ENCODE assay signal across 8 mouse cellular contexts in genomic region chr3:87504330-87504729, GRCm38 (mm10). TPM values are rescaled to one million over a fixed set of nuclear protein-coding genes. Genes with fewer than 3 reads are reported as not detected.
DNase-seq lines count a peak whose midpoint lies in the region; ATAC-seq and TF ChIP-seq lines count a peak whose summit lies in the region.

No protein-coding gene starts in this region.

- TF ChIP-seq POLR2A in thymus, adult 2 months (IDR thresholded peaks at IDR 0.05; ENCODE audit: control insufficient read depth, extremely low read depth, insufficient read depth, low read length, poor library complexity): no peak

- no peak overlapping the region for H3K4me2 ChIP-seq in embryonic facial prominence, embryonic 11.5 days (ENCODE audit: low read depth, low read length)
- H3K4me2 ChIP-seq in limb, embryonic 11.5 days (ENCODE audit: low read depth, severe bottlenecking): no peak overlapping the region
- H3K4me2 ChIP-seq in neural tube, embryonic 11.5 days (ENCODE audit: low read depth): no peak overlapping the region

- WGBS in thymus, adult 2 months: 52% methylated on average over 7 of the region's 7 CpGs
- 32% methylated on average over 7 of the region's 7 CpGs for WGBS in embryonic facial prominence, embryonic 11.5 days
- WGBS in limb, embryonic 11.5 days: 39% methylated on average over 7 of the region's 7 CpGs
- WGBS in neural tube, embryonic 11.5 days: 42% methylated on average over 7 of the region's 7 CpGs

- TF ChIP-seq CTCF in thymus, adult 2 months (IDR thresholded peaks at IDR 0.05; ENCODE audit: borderline replicate concordance, control insufficient read depth, extremely low read depth, insufficient read depth, low read length, poor library complexity): peak; percentile 48; the same call in 1 of the 2 replicates

- peak; percentile 75 for DNase-seq in heart, adult 11 months
- no peak for DNase-seq in heart, postnatal 25 days (ENCODE audit: low spot score)
- DNase-seq in thymus, adult 2 months: peak; percentile 26
- DNase-seq in thymus, postnatal 4 days: no peak
- peak; percentile 69 for DNase-seq in embryonic facial prominence, embryonic 11.5 days (ENCODE audit: low spot score)
- peak; percentile 45 for DNase-seq in limb, embryonic 11.5 days (ENCODE audit: low spot score)
- peak; percentile 48 for DNase-seq in neural tube, embryonic 11.5 days (ENCODE audit: low spot score)
- no peak for DNase-seq in thymus, postnatal 25 days

- H3K4me3 ChIP-seq in thymus, adult 2 months (ENCODE audit: control insufficient read depth, insufficient read depth, low read length): no peak overlapping the region
- H3K4me3 ChIP-seq in embryonic facial prominence, embryonic 11.5 days (ENCODE audit: low read depth, low read length): no peak overlapping the region
- H3K4me3 ChIP-seq in limb, embryonic 11.5 days (ENCODE audit: low read depth, low read length): no peak overlapping the region
- no peak overlapping the region for H3K4me3 ChIP-seq in neural tube, embryonic 11.5 days (ENCODE audit: low read depth, low read length)

- no peak for ATAC-seq in embryonic facial prominence, embryonic 11.5 days (replicated peaks; ENCODE audit: insufficient number of reproducible peaks, low FRiP score, low TSS enrichment, low read depth)
- ATAC-seq in limb, embryonic 11.5 days (ENCODE audit: insufficient number of reproducible peaks, low FRiP score, low TSS enrichment, low read depth): no peak
- ATAC-seq in neural tube, embryonic 11.5 days (ENCODE audit: insufficient read depth, low FRiP score, low TSS enrichment): no peak

- H3K36me3 ChIP-seq in thymus, adult 2 months (ENCODE audit: control insufficient read depth, insufficient read depth, low read length): no peaks in the 10 kb centered on the region
- H3K36me3 ChIP-seq in embryonic facial prominence, embryonic 11.5 days (replicated peaks; ENCODE audit: control insufficient read depth, insufficient read depth, low read depth, low read length): no peaks in the 10 kb centered on the region
- no peaks in the 10 kb centered on the region for H3K36me3 ChIP-seq in limb, embryonic 11.5 days (ENCODE audit: control insufficient read depth, insufficient read depth, low read length)
- H3K36me3 ChIP-seq in neural tube, embryonic 11.5 days (ENCODE audit: control insufficient read depth, insufficient read depth, low read length): no peaks in the 10 kb centered on the region

- H3K9me3 ChIP-seq in embryonic facial prominence, embryonic 11.5 days (replicated peaks; ENCODE audit: control insufficient read depth, low read length): no peaks in the 10 kb centered on the region
- H3K9me3 ChIP-seq in limb, embryonic 11.5 days (ENCODE audit: control insufficient read depth, low read length): no peaks in the 10 kb centered on the region
- no peaks in the 10 kb centered on the region for H3K9me3 ChIP-seq in neural tube, embryonic 11.5 days (ENCODE audit: control insufficient read depth, low read length)

- H3K4me1 ChIP-seq in thymus, adult 2 months (replicated peaks; ENCODE audit: control insufficient read depth, insufficient read depth, low read length): peaks cover 7% of the 10 kb centered on the region
- H3K4me1 ChIP-seq in embryonic facial prominence, embryonic 11.5 days (ENCODE audit: control insufficient read depth, insufficient read depth, low read length): no peaks in the 10 kb centered on the region; the same call in 1 of the 2 replicates
- H3K4me1 ChIP-seq in limb, embryonic 11.5 days (ENCODE audit: control insufficient read depth, insufficient read depth, low read length): 0 out of 2 replicates have a peak, but pooled peaks cover 4% of the 10 kb centered on the region
- no peaks in the 10 kb centered on the region for H3K4me1 ChIP-seq in neural tube, embryonic 11.5 days (ENCODE audit: control insufficient read depth, insufficient read depth, low read length)

- intact Hi-C loops in heart, postnatal 25 days (cut with DNase I): loop anchor here (1.0 to 5.0 kb wide), 4 partner anchors 182 to 472 kb away; no protein-coding TSS in a partner anchor

- H3K27ac ChIP-seq in thymus, adult 2 months (ENCODE audit: control insufficient read depth, insufficient read depth, low read length): no peak overlapping the region
- no peak overlapping the region for H3K27ac ChIP-seq in embryonic facial prominence, embryonic 11.5 days (replicated peaks; ENCODE audit: low read depth, low read length)
- H3K27ac ChIP-seq in limb, embryonic 11.5 days (replicated peaks; ENCODE audit: low read depth, low read length): no peak overlapping the region
- no peak overlapping the region for H3K27ac ChIP-seq in neural tube, embryonic 11.5 days (ENCODE audit: low read depth, low read length)

- no peaks in the 10 kb centered on the region for H3K27me3 ChIP-seq in thymus, adult 2 months (ENCODE audit: control insufficient read depth, insufficient read depth, low read length)
- H3K27me3 ChIP-seq in embryonic facial prominence, embryonic 11.5 days (ENCODE audit: control insufficient read depth, insufficient read depth, low read length): no peaks in the 10 kb centered on the region; the same call in 1 of the 2 replicates
- no peaks in the 10 kb centered on the region for H3K27me3 ChIP-seq in limb, embryonic 11.5 days (ENCODE audit: control insufficient read depth, insufficient read depth, low read length)
- H3K27me3 ChIP-seq in neural tube, embryonic 11.5 days (ENCODE audit: control insufficient read depth, insufficient read depth, low read length): no peaks in the 10 kb centered on the region

- no peak overlapping the region for H3K9ac ChIP-seq in embryonic facial prominence, embryonic 11.5 days (replicated peaks; ENCODE audit: low read length)
- no peak overlapping the region for H3K9ac ChIP-seq in limb, embryonic 11.5 days (ENCODE audit: low read length)
- H3K9ac ChIP-seq in neural tube, embryonic 11.5 days (ENCODE audit: low read length): no peak overlapping the region

RNA-seq across cellular contexts. Expression of gene Etv3, which starts 20.9 kb away (rescaled TPM):
- 10 to 100 TPM; 17.7 to 18.3 TPM for total RNA-seq in heart, postnatal 25 days (2021)
- 38.4 and 40.9 TPM in 2 replicates for polyA plus RNA-seq in thymus, adult 2 months (2012; rRNA removed)
- 8.5 and 9.8 TPM in 2 replicates for polyA plus RNA-seq in embryonic facial prominence, embryonic 11.5 days (2014; fragmentation: Nextera tagmentation; extraction: Ambion mirVana)
- 10.5 and 11.2 TPM in 2 replicates for polyA plus RNA-seq in limb, embryonic 11.5 days (2014; fragmentation: Nextera tagmentation; extraction: Ambion mirVana)
- 7.8 and 8.6 TPM in 2 replicates for polyA plus RNA-seq in neural tube, embryonic 11.5 days (2014; fragmentation: Nextera tagmentation; extraction: Ambion mirVana)

Comparison
In these comparisons a context has a peak if more than half of its experiments do, and no peak if none do; other contexts are left out.
1. DNase-seq: peak in heart, adult 11 months (single experiment), thymus, adult 2 months (single experiment), embryonic facial prominence, embryonic 11.5 days (single experiment), limb, embryonic 11.5 days (single experiment) and neural tube, embryonic 11.5 days (single experiment); none in heart, postnatal 25 days (single experiment), thymus, postnatal 4 days (single experiment) and thymus, postnatal 25 days (single experiment).